Mouse (Mus musculus) common myeloid progenitor, adult 5-6 weeks (primary cell): ENCODE results near the gene Mapk3. TPM values are rescaled to one million over a fixed set of nuclear protein-coding genes. Genes with fewer than 3 reads are reported as not detected.

Experiments used
- ATAC-seq: replicated peaks from 2 replicates; pipeline ENCODE4 v1.8.0; 2016; ENCODE audit warnings: low read depth, mild to moderate bottlenecking, moderate TSS enrichment, inconsistent platforms; ENCODE audit not compliant: poor library complexity, severe bottlenecking
- total RNA-seq: library from RNA; stranded (forward); fragments of 200-1000, 187-1606 nt; gene quantifications from 2 replicates; pipeline ENCODE4 v1.2.3, GENCODE M21; 2017

Mapk3 gene
- total RNA-seq, 1 experiment from 2014 or later, result 28.2 TPM

GRCm38 (mm10) chr7:126799468-126800268 lies 40.3 kb downstream of the Mapk3 start:
- ATAC-seq, result peak; percentile 58

GRCm38 (mm10) chr7:126800269-126801056 lies 41.1 kb downstream of the Mapk3 start:
- ATAC-seq, result no peak

GRCm38 (mm10) chr7:126801057-126801422 lies 41.6 kb downstream of the Mapk3 start:
- no peak for ATAC-seq

- ATAC-seq, result no peak
Observed at GRCm38 (mm10) chr7:126802134-126802889, 42.9 kb downstream of the Mapk3 start.

- ATAC-seq, result no peak
Observed at GRCm38 (mm10) chr7:126803181-126803580, 43.8 kb downstream of the Mapk3 start.

- no peak; the same call in 1 of the 2 replicates for ATAC-seq
Observed at GRCm38 (mm10) chr7:126803751-126804150, 44.4 kb downstream of the Mapk3 start.

- ATAC-seq, result no peak
Observed at GRCm38 (mm10) chr7:126806956-126807355, 47.6 kb downstream of the Mapk3 start.

- ATAC-seq, result no peak
Observed at GRCm38 (mm10) chr7:126807405-126807804, 48.0 kb downstream of the Mapk3 start.

GRCm38 (mm10) chr7:126808703-126809455 lies 49.5 kb downstream of the Mapk3 start:
- peak; percentile 92 for ATAC-seq

GRCm38 (mm10) chr7:126809723-126810369 lies 50.4 kb downstream of the Mapk3 start:
- ATAC-seq, result no peak

Other genes with a start within 250 kb of the Mapk3 start
- gene Eif3c, start 193.2 kb upstream of the Mapk3 start, total RNA-seq, result 231 and 257 TPM in 2 replicates
- gene Apobr, start 174.7 kb upstream of the Mapk3 start, total RNA-seq, result 5.7 and 6.5 TPM in 2 replicates
- 18.1 and 21.2 TPM in 2 replicates for gene Cln3, start 173.8 kb upstream of the Mapk3 start, total RNA-seq
- 0.23 TPM in 1 of 2 replicates, not detected in the other for gene Il27, start 164.7 kb upstream of the Mapk3 start, total RNA-seq
- gene Nupr1, start 128.7 kb upstream of the Mapk3 start, total RNA-seq, result 2.5 and 2.8 TPM in 2 replicates
- gene Sgf29, start 110.3 kb upstream of the Mapk3 start, total RNA-seq, result 40.8 and 51.8 TPM in 2 replicates
- gene Sult1a1, start 83.2 kb upstream of the Mapk3 start, total RNA-seq, result 0.37 TPM in 1 of 2 replicates, not detected in the other
- gene Bola2, start 64.2 kb upstream of the Mapk3 start, total RNA-seq, result 119 and 144 TPM in 2 replicates
- gene Slx1b, start 63.8 kb upstream of the Mapk3 start, total RNA-seq, result 3.4 and 6.0 TPM in 2 replicates
- gene Coro1a, start 51.8 kb upstream of the Mapk3 start, total RNA-seq, result 301 and 302 TPM in 2 replicates
- 2.3 and 5.1 TPM in 2 replicates for gene Gdpd3, start 6.7 kb downstream of the Mapk3 start, total RNA-seq
- gene Ypel3, start 17.4 kb downstream of the Mapk3 start, total RNA-seq, result 38.9 and 42.7 TPM in 2 replicates
- not detected in 2 replicates for gene Tbx6, start 21.9 kb downstream of the Mapk3 start, total RNA-seq
- gene Ppp4c, start 32.9 kb downstream of the Mapk3 start, total RNA-seq, result 120 and 125 TPM in 2 replicates
- gene Fam57b, start 38.1 kb downstream of the Mapk3 start, total RNA-seq, result not detected in 2 replicates
- gene 4930451I11Rik, start 72.0 kb downstream of the Mapk3 start, total RNA-seq, result not detected in 2 replicates
- gene Doc2a, start 87.8 kb downstream of the Mapk3 start, total RNA-seq, result not detected in 2 replicates
- 283 and 331 TPM in 2 replicates for gene Hirip3, start 102.4 kb downstream of the Mapk3 start, total RNA-seq
- 33.4 and 43.2 TPM in 2 replicates for gene Ino80e, start 102.8 kb downstream of the Mapk3 start, total RNA-seq
- gene Taok2, start 125.1 kb downstream of the Mapk3 start, total RNA-seq, result 32.2 and 42.2 TPM in 2 replicates
- 21.1 and 31.9 TPM in 2 replicates for gene Tmem219, start 163.3 kb downstream of the Mapk3 start, total RNA-seq
- 9.6 and 13.2 TPM in 2 replicates for gene Kctd13, start 169.3 kb downstream of the Mapk3 start, total RNA-seq
- gene Asphd1, start 190.0 kb downstream of the Mapk3 start, total RNA-seq, result not detected in 2 replicates
- 0.14 and 1.9 TPM in 2 replicates for gene Sez6l2, start 191.0 kb downstream of the Mapk3 start, total RNA-seq
- 33.7 and 60.5 TPM in 2 replicates for gene Cdipt, start 216.3 kb downstream of the Mapk3 start, total RNA-seq
- gene Cdiptos, start 216.5 kb downstream of the Mapk3 start, total RNA-seq, result 1.0 and 2.3 TPM in 2 replicates